Mouse (Mus musculus): ENCODE measurements around the gene Prnd. TPM values are rescaled to one million over a fixed set of nuclear protein-coding genes. Genes with fewer than 3 reads are reported as not detected.
A peak's percentile ranks its signal among the peaks of the same experiment; 100 is the strongest.

Gene Prnd
- 10 to 100 TPM; 17.6 to 22.9 TPM for total RNA-seq (2021)

DNA sequence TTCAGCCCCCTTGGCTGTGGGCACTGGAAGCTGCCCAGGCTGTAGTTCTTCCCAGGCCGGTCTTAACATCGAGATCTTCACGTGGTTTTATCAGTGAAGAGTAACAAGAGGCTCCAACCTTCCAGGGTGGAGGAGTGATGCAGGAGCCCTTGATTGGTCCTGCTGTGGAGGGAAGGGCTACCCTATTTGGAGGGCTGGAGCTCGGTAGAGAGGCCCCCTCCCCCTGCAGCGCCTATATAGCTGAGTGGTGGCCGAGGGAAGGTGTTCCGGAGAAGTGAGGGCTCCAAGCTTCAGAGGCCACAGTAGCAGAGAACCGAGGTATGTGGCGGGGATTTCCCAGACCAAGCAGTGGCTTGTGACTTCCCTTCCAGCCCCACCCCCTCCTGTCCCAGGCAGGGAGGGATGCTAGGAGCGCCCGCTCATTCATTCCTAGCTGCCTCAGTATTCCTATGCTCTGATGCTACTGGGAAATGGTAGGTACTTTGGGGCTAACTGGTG is at the start of gene Prnd:
Gene Prnd (plus strand): TSS at position 264 of the 498 bp plus-strand sequence.
- peak; percentile 47 for DNase-seq

DNA sequence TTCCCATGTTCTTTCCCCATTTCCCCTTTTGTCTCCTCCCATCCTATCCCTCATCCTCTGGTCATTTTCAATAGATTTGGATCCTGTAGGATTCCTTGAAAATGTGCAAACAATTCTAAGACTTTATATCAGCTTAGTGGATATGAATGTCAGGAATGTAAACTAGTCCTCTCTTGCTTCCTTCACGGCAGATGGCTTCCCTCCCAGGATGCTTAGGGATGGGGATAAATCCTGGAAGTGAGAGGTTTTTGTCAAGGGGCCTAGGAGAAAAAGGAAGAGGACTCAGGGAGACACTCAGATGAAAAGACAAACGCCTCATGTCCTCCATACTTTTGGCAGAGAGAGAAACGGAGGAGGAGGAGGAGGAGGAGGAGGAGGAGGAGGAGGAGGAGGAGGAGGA is 48.2 kb upstream of the Prnd start:
- DNase-seq, result no peak

GRCm38 (mm10) chr2:131902867-131903266 is 47.8 kb upstream of the Prnd start:
- DNase-seq, result peak; percentile 55

GRCm38 (mm10) chr2:131905025-131905424 is 45.6 kb upstream of the Prnd start:
- no peak for DNase-seq

- DNase-seq, result no peak
Observed at GRCm38 (mm10) chr2:131905776-131906175, 44.9 kb upstream of the Prnd start.

DNA sequence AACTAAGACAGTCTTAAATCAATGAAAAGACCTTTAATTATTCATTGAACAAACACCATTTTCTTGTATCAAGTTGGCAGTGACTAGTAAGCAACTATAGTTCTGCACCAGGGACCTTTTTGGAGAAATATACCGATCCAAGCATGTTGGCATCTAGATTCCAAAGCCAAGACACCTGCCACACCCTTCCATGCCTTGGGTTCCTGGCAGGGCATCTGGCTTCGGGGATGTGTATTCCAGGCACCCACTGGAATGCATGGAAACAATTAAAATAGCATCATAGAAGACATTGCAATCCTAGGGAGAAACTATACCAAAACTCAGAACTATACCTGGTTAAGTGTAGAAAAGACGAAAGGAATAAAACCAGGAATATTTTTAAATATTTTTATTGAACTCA is 44.4 kb upstream of the Prnd start:
- DNase-seq, result no peak

GRCm38 (mm10) chr2:131906846-131907245 is 43.8 kb upstream of the Prnd start:
- peak; percentile 40 for DNase-seq

- DNase-seq, result no peak
Observed at GRCm38 (mm10) chr2:131907311-131907710, 43.4 kb upstream of the Prnd start.

- no peak for DNase-seq
Observed at GRCm38 (mm10) chr2:131908351-131908861, 42.3 kb upstream of the Prnd start.

DNA sequence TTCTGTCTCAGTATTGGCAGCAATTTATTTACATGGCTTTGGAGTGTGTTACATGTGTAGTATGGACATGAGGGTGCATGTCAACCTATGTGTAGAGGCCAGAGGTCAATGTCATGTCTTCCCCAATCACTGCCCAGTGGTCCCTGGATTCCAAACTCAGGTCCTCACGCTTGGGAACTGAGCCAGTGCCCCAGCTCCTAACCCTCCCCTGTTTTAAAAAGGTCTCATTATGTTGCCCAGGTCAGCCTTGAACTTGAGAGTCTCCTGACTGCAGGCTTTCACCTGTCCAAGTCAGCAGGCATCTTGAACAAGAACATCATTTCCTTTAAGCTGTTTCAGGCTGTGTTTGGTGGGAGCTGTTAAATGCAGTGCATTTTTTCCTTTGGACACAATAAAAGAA is 41.8 kb upstream of the Prnd start:
- DNase-seq, result no peak

DNA sequence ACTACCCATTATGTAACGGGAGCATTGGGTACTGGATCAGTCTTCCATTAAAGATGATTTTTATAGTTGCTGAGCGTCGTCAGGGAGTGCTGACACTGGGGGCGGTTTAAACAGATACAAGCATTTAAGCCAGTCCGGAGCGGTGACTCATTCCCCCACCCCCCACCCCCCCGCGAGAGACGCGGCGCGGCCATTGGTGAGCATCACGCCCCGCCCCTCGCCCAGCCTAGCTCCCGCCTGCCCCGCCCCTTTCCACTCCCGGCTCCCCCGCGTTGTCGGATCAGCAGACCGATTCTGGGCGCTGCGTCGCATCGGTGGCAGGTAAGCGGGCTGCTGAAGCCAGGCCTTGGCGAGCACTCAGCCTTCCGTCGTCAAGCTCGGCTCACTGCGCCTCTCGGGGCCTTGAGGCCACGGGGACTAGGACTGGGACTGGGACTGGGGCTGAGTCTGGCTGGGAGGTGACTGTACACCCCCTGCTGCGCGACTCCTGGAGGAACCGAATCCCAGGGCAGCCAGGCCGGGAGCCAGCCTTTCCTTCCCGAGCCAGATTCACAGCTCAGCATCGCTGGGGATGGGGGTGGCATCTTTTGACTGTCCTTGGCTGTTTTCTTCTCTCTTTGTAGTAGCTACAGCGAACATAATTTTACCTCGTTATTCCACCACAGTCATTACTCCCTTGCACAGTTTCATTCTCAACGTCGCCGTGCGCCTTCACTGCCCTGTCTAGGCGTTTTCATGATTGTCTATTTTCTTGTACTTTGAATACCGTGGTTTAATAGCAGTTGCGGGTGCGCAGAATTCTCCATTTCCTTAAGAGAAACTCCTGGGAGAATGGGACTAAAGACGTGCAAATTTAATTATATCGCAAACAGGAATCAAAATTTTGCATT is 40.7 kb upstream of the Prnd start, which contains the start of the genes Prnp and Prn:
Gene Prnp (plus strand): TSS at position 246 of the 890 bp plus-strand sequence.
Gene Prn (plus strand): TSS at position 275 of the 890 bp plus-strand sequence.
- peak; percentile 94 for DNase-seq

GRCm38 (mm10) chr2:131910847-131911246 is 39.8 kb upstream of the Prnd start:
- no peak for DNase-seq

- no peak for DNase-seq
Observed at GRCm38 (mm10) chr2:131911341-131911740, 39.3 kb upstream of the Prnd start.

DNA sequence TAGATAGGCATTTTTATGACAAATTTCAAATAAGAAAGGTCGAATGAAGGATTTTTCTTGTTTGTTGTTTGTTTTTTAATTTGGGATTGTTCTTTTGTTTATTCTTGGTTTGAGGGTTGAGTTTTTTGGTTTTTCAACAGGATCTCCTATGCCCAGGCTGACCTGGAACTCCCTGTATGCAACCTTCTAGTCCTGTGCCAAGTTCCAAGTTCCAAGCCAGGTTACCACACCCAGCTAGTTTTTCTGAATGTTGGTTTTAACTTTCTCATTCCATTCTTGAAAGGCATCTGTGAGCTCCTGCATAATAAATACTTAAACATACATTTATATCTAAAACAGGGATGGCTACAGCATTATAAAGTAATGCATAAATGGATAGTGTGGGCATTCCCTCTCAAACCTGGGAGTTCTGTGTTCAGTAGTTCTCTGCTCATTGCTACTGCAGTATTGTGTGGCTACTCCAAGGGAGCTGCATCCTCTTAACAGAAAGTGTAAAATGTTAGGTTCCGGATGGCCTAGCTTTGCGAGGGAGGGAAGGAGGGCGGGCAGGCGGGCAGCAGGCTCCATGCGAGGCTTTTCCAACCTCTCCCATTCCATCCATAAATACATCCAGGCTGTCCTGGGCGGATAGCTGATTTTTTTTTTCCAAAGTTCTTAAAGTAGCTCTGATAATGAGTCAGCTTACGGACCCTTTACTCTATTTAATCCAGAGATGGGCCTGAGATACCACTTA is 38.0 kb upstream of the Prnd start:
- no peak for DNase-seq

DNA sequence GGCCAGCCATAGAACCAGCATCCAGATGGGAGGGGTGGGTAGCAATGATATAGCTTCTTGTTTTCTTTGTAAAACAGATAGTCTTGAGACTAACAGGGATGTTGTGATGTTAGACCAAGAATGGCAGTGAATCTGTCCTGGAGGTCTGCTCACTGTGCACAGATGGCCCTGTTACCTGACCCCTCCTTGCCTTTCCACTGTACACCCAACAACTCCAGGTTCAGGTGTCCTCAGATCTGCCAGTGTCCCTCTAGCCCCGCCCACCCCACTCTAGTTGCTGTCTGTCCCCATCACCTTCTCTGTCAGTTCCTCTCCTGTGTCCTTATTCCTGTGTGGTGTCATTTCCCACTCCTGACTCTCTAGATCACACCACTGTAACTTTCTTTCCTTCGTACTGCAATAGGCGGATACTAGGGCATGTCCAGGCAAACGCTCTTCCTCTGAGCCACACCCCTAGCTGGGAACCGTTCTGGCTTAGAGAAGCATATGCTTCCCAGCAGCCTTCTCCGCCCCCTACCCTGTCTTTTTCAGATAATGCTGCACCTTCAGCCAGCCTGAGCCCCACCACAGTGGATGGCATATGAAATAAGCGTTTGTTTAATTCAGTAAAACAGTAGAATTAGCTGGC is 18.3 kb upstream of the Prnd start:
- DNase-seq, result no peak

DNA sequence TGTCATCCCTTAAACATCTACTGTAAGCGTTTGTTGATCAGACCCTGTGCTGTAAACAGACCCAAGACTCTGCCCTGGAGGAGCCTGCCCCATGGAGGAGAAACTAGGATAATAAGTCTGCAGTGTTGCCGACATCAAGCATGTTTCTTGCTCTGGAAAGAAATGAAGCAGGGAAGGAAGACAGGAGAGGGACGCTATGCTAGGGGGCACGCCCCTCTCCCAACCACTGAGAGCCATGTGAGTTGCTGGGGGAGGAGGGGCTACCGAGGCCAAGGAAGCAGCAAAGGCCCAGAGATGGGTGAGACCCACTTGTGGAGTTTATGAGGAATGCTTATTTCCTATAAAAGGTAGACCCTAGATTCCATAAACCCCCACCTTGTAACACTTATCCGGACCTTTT is 17.6 kb upstream of the Prnd start:
- no peak for DNase-seq

DNA sequence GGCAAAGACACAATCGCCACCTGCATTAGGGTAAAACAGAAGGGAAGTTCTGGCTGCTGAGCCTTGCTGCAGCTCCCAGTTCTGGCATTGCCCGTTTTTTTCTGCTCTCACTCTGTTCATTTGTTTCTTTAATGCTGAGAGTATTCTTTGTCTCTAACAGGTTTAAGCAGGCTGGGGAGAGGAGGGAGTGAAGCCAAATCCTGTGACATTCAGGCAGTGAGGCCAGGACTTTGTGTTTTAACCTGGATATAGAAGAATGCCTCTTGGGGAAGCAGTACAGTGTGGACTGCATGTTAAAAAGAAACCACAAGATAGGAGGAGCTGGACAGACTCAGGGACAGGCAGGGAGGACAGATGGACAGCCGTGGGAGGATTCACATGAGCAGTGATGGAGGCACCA is 17.1 kb upstream of the Prnd start:
- no peak for DNase-seq

- DNase-seq, result no peak
Observed at GRCm38 (mm10) chr2:131934243-131934642, 16.4 kb upstream of the Prnd start.

GRCm38 (mm10) chr2:131935390-131936105 is 15.1 kb upstream of the Prnd start:
- DNase-seq, result peak; percentile 58

DNA sequence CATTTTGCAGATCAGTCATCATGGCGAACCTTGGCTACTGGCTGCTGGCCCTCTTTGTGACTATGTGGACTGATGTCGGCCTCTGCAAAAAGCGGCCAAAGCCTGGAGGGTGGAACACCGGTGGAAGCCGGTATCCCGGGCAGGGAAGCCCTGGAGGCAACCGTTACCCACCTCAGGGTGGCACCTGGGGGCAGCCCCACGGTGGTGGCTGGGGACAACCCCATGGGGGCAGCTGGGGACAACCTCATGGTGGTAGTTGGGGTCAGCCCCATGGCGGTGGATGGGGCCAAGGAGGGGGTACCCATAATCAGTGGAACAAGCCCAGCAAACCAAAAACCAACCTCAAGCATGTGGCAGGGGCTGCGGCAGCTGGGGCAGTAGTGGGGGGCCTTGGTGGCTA is 14.3 kb upstream of the Prnd start:
- DNase-seq, result no peak

DNA sequence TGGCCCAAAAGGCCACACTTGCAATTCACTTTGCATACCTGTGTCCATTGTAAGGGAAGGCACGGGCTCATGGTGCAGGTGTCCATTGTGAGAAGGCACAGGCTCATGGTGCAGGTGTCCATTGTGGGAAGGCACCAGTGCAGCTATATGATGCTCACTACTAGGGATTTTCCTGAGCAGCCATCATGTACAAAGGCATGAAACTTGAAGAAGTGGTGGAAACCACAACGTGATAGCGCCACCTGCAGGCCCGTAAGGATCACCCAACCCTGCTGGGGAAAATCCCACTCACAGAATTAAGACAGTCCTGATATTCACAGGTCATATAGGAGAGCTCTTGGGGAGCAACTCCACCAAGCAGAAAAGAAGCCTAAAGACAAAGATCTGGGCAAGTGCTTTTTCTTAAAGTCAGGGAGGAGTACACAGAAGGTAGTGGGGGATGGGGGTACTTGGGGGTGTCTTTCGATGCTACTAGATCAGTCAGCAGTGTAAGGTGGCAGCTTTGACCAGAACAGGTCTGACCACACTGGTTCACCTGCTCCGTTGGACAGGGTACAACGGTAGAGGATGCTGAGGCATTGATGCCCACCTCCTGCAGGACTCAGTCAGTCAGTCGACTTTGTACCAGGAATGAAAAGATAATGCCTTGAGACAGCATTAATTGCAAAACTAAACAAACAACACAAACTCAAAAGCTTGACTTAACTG is 11.1 kb upstream of the Prnd start:
- DNase-seq, result peak; percentile 69

All from heart, postnatal 4 days (tissue).